Mouse (Mus musculus) embryonic facial prominence, embryonic 10.5 days (tissue): ENCODE results near the gene Fcho2. TPM values are rescaled to one million over a fixed set of nuclear protein-coding genes. Genes with fewer than 3 reads are reported as not detected.
A peak's percentile ranks its signal among the peaks of the same experiment; 100 is the strongest.

ENCODE experiments used
- DNase-seq: peaks from one replicate; pipeline ENCODE4 v3.0.0-alpha.2; 2017; ENCODE audit warnings: low spot score
- H3K27ac ChIP-seq: fragments of 300-500 bp; sonication (generic); replicated peaks from 2 replicates; pipeline ENCODE4 v1.5.1; 2016; ENCODE audit warnings: mild to moderate bottlenecking
- H3K27me3 ChIP-seq: fragments of 300-500 bp; sonication (generic); replicated peaks from 2 replicates; pipeline ENCODE4 v1.6.1; 2016; ENCODE audit warnings: low read depth, mild to moderate bottlenecking; ENCODE audit not compliant: poor library complexity, severe bottlenecking
- H3K36me3 ChIP-seq: fragments of 300-500 bp; sonication (generic); replicated peaks from 2 replicates; pipeline ENCODE4 v1.6.1; 2016; ENCODE audit warnings: mild to moderate bottlenecking, moderate library complexity
- H3K4me1 ChIP-seq: fragments of 300-500 bp; sonication (generic); 2 replicates; pipeline ENCODE4 v1.6.1; 2016
- H3K4me3 ChIP-seq: fragments of 300-500 bp; sonication (generic); 2 replicates; pipeline ENCODE4 v1.5.1; 2016; ENCODE audit warnings: mild to moderate bottlenecking, moderate library complexity
- H3K9me3 ChIP-seq: fragments of 300-500 bp; sonication (generic); 2 replicates; pipeline ENCODE4 v1.6.1; 2016; ENCODE audit warnings: mild to moderate bottlenecking
- WGBS: fragments of 180-500 bp; shearing (Covaris S2); methylation state at CpG from one replicate; pipeline ENCODE4 v1.1.7; 2016; 5-methylcytosine and 5-hydroxymethylcytosine counted together
- polyA plus RNA-seq: library from polyadenylated mRNA; unstranded; fragments of >200 nt; fragmentation: Nextera tagmentation; extraction: Ambion mirVana; gene quantifications from 2 replicates; pipeline ENCODE4 v1.2.1, GENCODE M21; 2016

Gene Fcho2
- polyA plus RNA-seq, 1 experiment from 2014 or later = 35.7 TPM

DNA sequence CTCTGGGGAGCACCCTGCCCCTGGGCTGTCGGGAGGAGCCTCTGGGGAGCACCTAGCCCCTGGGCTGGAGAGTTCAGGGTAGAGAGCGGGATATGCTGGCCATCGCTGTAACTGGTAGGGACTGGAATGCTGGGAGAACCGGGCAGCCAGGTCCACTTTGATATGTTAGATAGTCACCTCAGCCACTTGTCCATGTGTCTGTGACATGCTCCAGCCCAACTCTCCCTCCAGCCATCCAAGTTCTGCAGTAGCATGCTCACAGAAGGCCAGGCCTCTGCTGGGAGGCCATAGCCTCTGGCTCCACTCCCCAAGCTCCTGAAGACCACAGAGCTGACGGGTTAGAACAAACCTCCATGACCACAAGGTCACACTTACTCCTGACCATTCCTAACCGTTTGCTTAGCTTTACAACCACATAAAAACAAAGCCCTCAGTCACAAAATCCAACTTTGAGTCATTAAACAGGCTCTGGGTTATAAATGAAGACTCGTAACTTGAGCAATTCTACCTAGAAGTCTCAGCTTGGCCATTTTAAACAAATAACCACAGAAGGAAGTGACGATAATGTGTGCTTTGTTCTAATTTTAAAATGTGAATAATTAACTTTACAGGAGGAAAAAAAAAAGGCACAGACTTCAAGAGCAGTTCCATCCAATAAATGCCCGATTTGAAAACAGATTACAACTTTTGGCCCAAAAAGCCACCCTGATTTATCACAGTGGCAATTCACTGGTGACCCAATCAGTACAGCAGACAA is 130.9 kb downstream of the Fcho2 start:
- Histone ChIP-seq H3K36me3 (no peaks in the 10 kb centered on the region), H3K27me3 (no peaks in the 10 kb centered on the region), H3K4me1 (peaks cover 18% of the 10 kb centered on the region), H3K27ac (no peak overlapping the region), H3K9me3 (no peaks in the 10 kb centered on the region), H3K4me3 (no peak overlapping the region)
- DNase-seq = no peak
- WGBS = 76% methylated on average over 9 of the region's 9 CpGs

DNA sequence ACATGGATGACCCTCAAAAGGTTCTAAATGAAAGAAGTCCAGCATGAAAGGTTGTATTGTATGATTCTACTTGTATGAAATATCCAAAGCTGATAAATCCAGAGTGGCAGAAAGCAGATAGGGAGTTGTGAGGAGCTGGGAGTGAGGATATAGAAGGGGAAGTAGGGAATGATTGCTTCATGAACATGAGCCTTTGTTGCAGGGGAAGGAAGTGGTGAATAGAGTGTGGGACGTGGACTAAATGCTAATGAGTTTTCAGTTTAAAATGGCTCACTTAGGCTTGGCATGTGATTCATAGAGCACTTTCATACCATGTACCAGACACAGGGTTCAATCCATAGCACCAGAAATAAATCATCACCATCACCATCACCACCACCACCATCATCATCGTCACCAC is 131.8 kb downstream of the Fcho2 start:
- Histone ChIP-seq H3K9me3 (no peaks in the 10 kb centered on the region), H3K4me1 (peaks cover 24% of the 10 kb centered on the region), H3K27me3 (no peaks in the 10 kb centered on the region), H3K36me3 (no peaks in the 10 kb centered on the region), H3K27ac (no peak overlapping the region), H3K4me3 (no peak overlapping the region)
- no peak for DNase-seq
- WGBS = 85% methylated on average over 2 of the region's 2 CpGs

- H3K27me3 ChIP-seq = no peaks in the 10 kb centered on the region
- no peak overlapping the region for H3K4me3 ChIP-seq
- H3K36me3 ChIP-seq = no peaks in the 10 kb centered on the region
- no peaks in the 10 kb centered on the region for H3K9me3 ChIP-seq
- peaks cover 15% of the 10 kb centered on the region for H3K4me1 ChIP-seq
- 85% methylated on average over 5 of the region's 5 CpGs for WGBS
- no peak overlapping the region for H3K27ac ChIP-seq
- DNase-seq = no peak
These were observed 134.7 kb downstream of the Fcho2 start for GRCm38 (mm10) chr13:98680470-98681060.

GRCm38 (mm10) chr13:98679631-98680041 is 135.6 kb downstream of the Fcho2 start:
- peaks cover 15% of the 10 kb centered on the region for H3K4me1 ChIP-seq
- H3K36me3 ChIP-seq = no peaks in the 10 kb centered on the region
- WGBS = 52% methylated on average over 4 of the region's 4 CpGs
- no peak overlapping the region for H3K4me3 ChIP-seq
- no peaks in the 10 kb centered on the region for H3K27me3 ChIP-seq
- peak overlapping the region; percentile 61 for H3K27ac ChIP-seq
- peak; percentile 44 for DNase-seq
- no peaks in the 10 kb centered on the region for H3K9me3 ChIP-seq

- no peaks in the 10 kb centered on the region for H3K36me3 ChIP-seq
- H3K27ac ChIP-seq = peak overlapping the region; percentile 61; the same call in 1 of the 2 replicates
- WGBS = 94% methylated on average over 1 of the region's 1 CpGs
- H3K27me3 ChIP-seq = no peaks in the 10 kb centered on the region
- H3K9me3 ChIP-seq = no peaks in the 10 kb centered on the region
- peaks cover 15% of the 10 kb centered on the region for H3K4me1 ChIP-seq
- H3K4me3 ChIP-seq = no peak overlapping the region
- no peak for DNase-seq
These were observed 136.0 kb downstream of the Fcho2 start for GRCm38 (mm10) chr13:98679230-98679629.

DNA sequence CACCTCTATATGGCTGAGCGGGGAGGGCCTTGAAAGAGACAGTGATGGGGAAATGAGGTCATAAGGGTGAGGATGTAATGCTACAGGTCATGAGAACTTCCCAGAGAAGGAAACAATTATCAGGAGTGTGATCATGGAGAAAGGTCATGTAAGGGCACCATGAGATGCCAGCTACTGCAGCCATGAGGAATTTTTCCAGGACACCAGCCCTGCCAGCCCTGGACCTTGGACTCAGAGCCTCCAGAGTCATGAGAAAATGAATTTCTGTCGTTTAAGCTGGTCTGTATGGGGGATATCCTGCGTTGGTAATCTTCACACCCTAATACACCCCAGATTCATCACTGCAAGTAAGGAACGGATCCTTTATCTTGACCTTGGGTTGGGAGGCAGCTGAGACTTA is 141.3 kb downstream of the Fcho2 start:
- Histone ChIP-seq H3K4me1 (peaks cover 2% of the 10 kb centered on the region; the same call in 1 of the 2 replicates), H3K27me3 (no peaks in the 10 kb centered on the region), H3K27ac (no peak overlapping the region), H3K4me3 (no peak overlapping the region), H3K9me3 (no peaks in the 10 kb centered on the region), H3K36me3 (no peaks in the 10 kb centered on the region)
- 69% methylated on average over 4 of the region's 4 CpGs for WGBS
- no peak for DNase-seq

Other genes starting within 250 kb of the Fcho2 start
- gene Tmem174, start 178.0 kb downstream of the Fcho2 start, polyA plus RNA-seq = not detected in 2 replicates
- gene Tmem171, start 120.6 kb downstream of the Fcho2 start, polyA plus RNA-seq = not detected in 2 replicates
- gene Tnpo1, start 110.9 kb upstream of the Fcho2 start, polyA plus RNA-seq = 78.0 and 79.7 TPM in 2 replicates
- gene 1700024P04Rik, start 169.1 kb upstream of the Fcho2 start, polyA plus RNA-seq = not detected in 2 replicates